Mouse (Mus musculus) urinary bladder, adult 18-20 months (tissue): Measurements from ENCODE around the gene Dip2c.

Source experiments
- DNase-seq, 2 experiments: peaks; one replicate each; pipeline ENCODE4 v3.0.0; 2022; ENCODE audit warnings: low spot score in 2 of 2, mixed read lengths in 2 of 2

Gene Dip2c

GRCm38 (mm10) chr13:9667954-9668496, 391.7 kb downstream of the Dip2c start:
- DNase-seq = no peak

- DNase-seq = no peak
Observed at GRCm38 (mm10) chr13:9669246-9669645, 392.9 kb downstream of the Dip2c start.

GRCm38 (mm10) chr13:9674126-9674525, 397.8 kb downstream of the Dip2c start:
- no peak for DNase-seq

- DNase-seq = no peak
Observed at GRCm38 (mm10) chr13:9681492-9681891, 405.2 kb downstream of the Dip2c start.

- no peak for DNase-seq
Observed at GRCm38 (mm10) chr13:9683280-9683679, 407.0 kb downstream of the Dip2c start.

- no peak for DNase-seq
Observed at GRCm38 (mm10) chr13:9684153-9684923, 408.0 kb downstream of the Dip2c start.

GRCm38 (mm10) chr13:9686261-9686660, 409.9 kb downstream of the Dip2c start:
- DNase-seq = no peak

GRCm38 (mm10) chr13:9686765-9687164, 410.4 kb downstream of the Dip2c start:
- no peak for DNase-seq

- DNase-seq = no peak
Observed at GRCm38 (mm10) chr13:9689366-9689765, 413.0 kb downstream of the Dip2c start.

- DNase-seq = no peak
Observed at GRCm38 (mm10) chr13:9692876-9693275, 416.5 kb downstream of the Dip2c start.

GRCm38 (mm10) chr13:9694651-9695050, 418.3 kb downstream of the Dip2c start:
- DNase-seq = no peak

GRCm38 (mm10) chr13:9695403-9695802, 419.1 kb downstream of the Dip2c start:
- no peak for DNase-seq

GRCm38 (mm10) chr13:9695809-9696208, 419.5 kb downstream of the Dip2c start:
- no peak for DNase-seq

GRCm38 (mm10) chr13:9697340-9697739, 421.0 kb downstream of the Dip2c start:
- DNase-seq = no peak

- DNase-seq = no peak
Observed at GRCm38 (mm10) chr13:9702615-9703235, 426.4 kb downstream of the Dip2c start.

GRCm38 (mm10) chr13:9706720-9707119, 430.4 kb downstream of the Dip2c start:
- DNase-seq = no peak

GRCm38 (mm10) chr13:9708433-9709240, 432.3 kb downstream of the Dip2c start:
- no peak for DNase-seq

GRCm38 (mm10) chr13:9712409-9712808, 436.1 kb downstream of the Dip2c start:
- no peak for DNase-seq

GRCm38 (mm10) chr13:9712971-9713370, 436.6 kb downstream of the Dip2c start:
- no peak for DNase-seq

- no peak for DNase-seq
Observed at GRCm38 (mm10) chr13:9713462-9714134, 437.3 kb downstream of the Dip2c start.

GRCm38 (mm10) chr13:9715224-9715623, 438.9 kb downstream of the Dip2c start:
- DNase-seq = no peak
